Comparison of ENCODE assay signal across 8 mouse cellular contexts in genomic region chr2:91255661-91256150, GRCm38 (mm10). TPM values are rescaled to one million over a fixed set of nuclear protein-coding genes. Genes with fewer than 3 reads are reported as not detected.
DNase-seq lines count a peak whose midpoint lies in the region; ATAC-seq and TF ChIP-seq lines count a peak whose summit lies in the region.

Pacsin3 (plus strand) TSS chr2:91255954.

- intact Hi-C loops in heart, postnatal 10 days (cut with DNase I), result loop anchor here (5.0 kb wide), 1 partner anchor 138 kb away; the partner anchor contains the start of gene Mybpc3

- TF ChIP-seq CTCF in layer of hippocampus, adult 2 months (conservative IDR thresholded peaks at IDR 0.05), result no peak

- H3K27ac ChIP-seq in layer of hippocampus, adult 2 months, result peak within 1 kb of the TSS; percentile 89
- H3K27ac ChIP-seq in forebrain, embryonic 10.5 days, result peak within 1 kb of the TSS; percentile 91
- peak within 1 kb of the TSS; percentile 23; the same call in 1 of the 2 replicates for H3K27ac ChIP-seq in midbrain, embryonic 15.5 days

- ATAC-seq in midbrain, embryonic 15.5 days (replicated peaks), result no peak

- H3K36me3 ChIP-seq in forebrain, embryonic 10.5 days (replicated peaks), result peaks cover 8% of the 10 kb centered on the region
- H3K36me3 ChIP-seq in midbrain, embryonic 15.5 days (replicated peaks), result no peaks in the 10 kb centered on the region

- peak within 1 kb of the TSS; percentile 74 for H3K4me3 ChIP-seq in layer of hippocampus, adult 2 months
- peak within 1 kb of the TSS; percentile 73 for H3K4me3 ChIP-seq in forebrain, embryonic 10.5 days
- peak within 1 kb of the TSS; percentile 51 for H3K4me3 ChIP-seq in midbrain, embryonic 15.5 days

- peak within 1 kb of the TSS; percentile 99 for H3K4me2 ChIP-seq in midbrain, embryonic 15.5 days

- WGBS in forebrain, embryonic 10.5 days, result under 1% methylated on average over 27 of the region's 27 CpGs
- 1% methylated on average over 27 of the region's 27 CpGs for WGBS in midbrain, embryonic 15.5 days

- no peaks in the 10 kb centered on the region for H3K9me3 ChIP-seq in forebrain, embryonic 10.5 days
- no peaks in the 10 kb centered on the region for H3K9me3 ChIP-seq in midbrain, embryonic 15.5 days

- H3K4me1 ChIP-seq in forebrain, embryonic 10.5 days, result peaks cover 49% of the 10 kb centered on the region
- H3K4me1 ChIP-seq in midbrain, embryonic 15.5 days, result peaks cover 28% of the 10 kb centered on the region

- peak within 1 kb of the TSS; percentile 31 for H3K9ac ChIP-seq in midbrain, embryonic 15.5 days

- no peak for DNase-seq in layer of hippocampus, adult 2 months (ENCODE audit: low spot score in 2 of 2)
- no peak for DNase-seq in layer of hippocampus, adult 9-11 months
- DNase-seq in adrenal gland, postnatal 4 days (ENCODE audit: low spot score in 2 of 2), result no peak
- DNase-seq in forebrain, embryonic 10.5 days (ENCODE audit: extremely low spot score, low spot score), result peak; percentile 61
- peak; percentile 63 to 64 for DNase-seq in heart, postnatal 10 days
- DNase-seq in layer of hippocampus, postnatal 36 days, result no peak
- no peak for DNase-seq in thymus, postnatal 14 days

- H3K27me3 ChIP-seq in forebrain, embryonic 10.5 days (ENCODE audit: poor library complexity, severe bottlenecking), result peaks cover 69% of the 10 kb centered on the region
- H3K27me3 ChIP-seq in midbrain, embryonic 15.5 days (replicated peaks), result peaks cover 25% of the 10 kb centered on the region; the same call in 1 of the 2 replicates

RNA-seq across cellular contexts. Expression of gene Pacsin3, which starts in this region (rescaled TPM):
- total RNA-seq in layer of hippocampus, adult 2 months (2021), result 10 to 100 TPM; 25.6 to 27.6 TPM
- total RNA-seq in adrenal gland, postnatal 4 days (2021), result 100 to 1,000 TPM; 111 to 112 TPM
- 38.7 and 40.1 TPM in 2 replicates for polyA plus RNA-seq in forebrain, embryonic 10.5 days (2016; fragmentation: Nextera tagmentation; extraction: Ambion mirVana)
- 100 to 1,000 TPM; 102 to 119 TPM for total RNA-seq in heart, postnatal 10 days (2021)
- 10 to 100 TPM; 23.8 to 30.1 TPM for total RNA-seq in layer of hippocampus, postnatal 36 days (2021)
- polyA plus RNA-seq in midbrain, embryonic 15.5 days (2015; fragmentation: Nextera tagmentation; extraction: Ambion mirVana), result 12.2 and 15.4 TPM in 2 replicates

Comparison
In these comparisons a context has a peak if more than half of its experiments do, and no peak if none do; other contexts are left out.
1. DNase-seq: peak in forebrain, embryonic 10.5 days (single experiment) and heart, postnatal 10 days (2 of 2); none in layer of hippocampus, adult 2 months (0 of 2), layer of hippocampus, adult 9-11 months (single experiment), adrenal gland, postnatal 4 days (0 of 2), layer of hippocampus, postnatal 36 days (0 of 2) and thymus, postnatal 14 days (single experiment).
2. H3K27ac ChIP-seq: peak in every context shown above with its lines; median percentile 91 in forebrain, embryonic 10.5 days; 89 in layer of hippocampus, adult 2 months; 23 in midbrain, embryonic 15.5 days.
3. Peak in every context shown above with its lines, with median percentiles within 50 percentile points of each other: H3K4me3 ChIP-seq.